Mouse (Mus musculus): ENCODE results near the gene Lect2.

- TF ChIP-seq CTCF (IDR thresholded peaks at IDR 0.05): no peak
- no peak for TF ChIP-seq EP300 (IDR thresholded peaks at IDR 0.05)
These were observed 41.9 kb upstream of the Lect2 start for GRCm38 (mm10) chr13:56590202-56590601.

Measured in lung, postnatal 0 days (tissue).